Mouse (Mus musculus): ENCODE measurements around the gene Ucp2. TPM values are rescaled to one million over a fixed set of nuclear protein-coding genes. Genes with fewer than 3 reads are reported as not detected.

The Ucp2 gene
- total and polyA plus RNA-seq, 3 experiments, result 142 to 838 (median 688) TPM

DNA sequence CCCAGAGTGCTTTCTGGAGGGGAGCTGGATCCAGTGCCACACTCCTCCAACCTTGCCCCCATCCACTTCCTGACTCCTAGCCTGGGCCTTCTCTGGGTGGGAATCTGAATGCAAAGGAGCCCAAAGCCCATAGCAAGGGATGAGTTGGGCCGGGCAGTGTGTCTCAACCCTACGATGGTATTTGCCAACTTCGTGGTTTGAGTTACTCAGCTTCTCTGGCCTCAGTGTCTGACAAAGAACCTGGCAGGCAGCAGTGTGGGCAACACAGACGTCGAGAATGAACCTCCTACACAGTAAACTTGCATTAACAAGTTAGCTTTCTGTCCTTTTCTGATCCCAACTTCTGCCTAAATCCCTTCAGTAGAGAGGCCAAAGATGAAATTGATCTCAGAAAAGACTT is 8.6 kb upstream of the Ucp2 start:
- H3K4me1 ChIP-seq (ENCODE audit: insufficient read depth, low read depth, low read length), result peaks cover 33% of the 10 kb centered on the region
- ATAC-seq (ENCODE audit: extremely low read depth, insufficient number of reproducible peaks, low FRiP score, poor library complexity, severe bottlenecking) (no peak), DNase-seq (ENCODE audit: low spot score) (no peak)
- TF ChIP-seq POLR2AphosphoS5 (IDR thresholded peaks at IDR 0.05; ENCODE audit: insufficient replicate concordance, low read depth, low read length) (no peak), CTCF (IDR thresholded peaks at IDR 0.05; ENCODE audit: low read depth, low read length) (no peak), TAL1 (conservative IDR thresholded peaks at IDR 0.05; ENCODE audit: low read depth, low read length) (no peak)
- H3K36me3 ChIP-seq (replicated peaks), result peaks cover under 1% of the 10 kb centered on the region
- H3K27me3 ChIP-seq (ENCODE audit: insufficient read depth, low read length), result peaks cover 1% of the 10 kb centered on the region
- no peaks in the 10 kb centered on the region for H3K9me3 ChIP-seq (replicated peaks)
- H3K4me3 ChIP-seq (ENCODE audit: low read depth, low read length), result no peak overlapping the region

DNA sequence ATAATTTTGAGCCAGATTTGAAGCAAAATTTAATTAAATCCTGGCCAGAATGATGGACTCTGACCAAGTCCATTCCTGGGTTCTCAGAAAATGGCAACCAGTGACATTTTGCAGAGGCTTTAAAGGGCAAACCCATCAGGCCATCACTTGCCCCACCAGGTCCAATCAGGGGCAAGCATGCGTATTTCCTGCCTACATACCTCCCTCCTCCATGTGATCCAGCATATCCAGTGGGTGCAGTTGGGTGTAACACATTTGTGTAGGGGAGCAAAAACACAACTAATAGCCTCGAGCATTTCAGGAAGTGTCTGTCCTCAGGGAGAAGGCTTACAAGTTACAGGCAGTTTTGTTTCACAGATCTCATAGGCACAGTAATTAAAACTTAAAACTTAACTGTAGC is 5.8 kb upstream of the Ucp2 start:
- H3K27me3 ChIP-seq (ENCODE audit: insufficient read depth, low read length), result no peaks in the 10 kb centered on the region; the same call in 1 of the 2 replicates
- no peak overlapping the region for H3K4me3 ChIP-seq (ENCODE audit: low read depth, low read length)
- DNase-seq (ENCODE audit: low spot score) (no peak), ATAC-seq (ENCODE audit: extremely low read depth, insufficient number of reproducible peaks, low FRiP score, poor library complexity, severe bottlenecking) (no peak)
- no peak for TF ChIP-seq CTCF (IDR thresholded peaks at IDR 0.05; ENCODE audit: low read depth, low read length)
- TF ChIP-seq GATA1 (IDR thresholded peaks at IDR 0.05; ENCODE audit: borderline replicate concordance, low read length), result no peak
- no peak for TF ChIP-seq TAL1 (conservative IDR thresholded peaks at IDR 0.05; ENCODE audit: low read depth, low read length)
- TF ChIP-seq POLR2AphosphoS5 (IDR thresholded peaks at IDR 0.05; ENCODE audit: insufficient replicate concordance, low read depth, low read length), result no peak
- no peak for TF ChIP-seq GATA2 (IDR thresholded peaks at IDR 0.05; ENCODE audit: borderline replicate concordance, low read depth, low read length)
- peaks cover 30% of the 10 kb centered on the region for H3K4me1 ChIP-seq (ENCODE audit: insufficient read depth, low read depth, low read length)
- H3K9me3 ChIP-seq (replicated peaks), result no peaks in the 10 kb centered on the region
- H3K36me3 ChIP-seq (replicated peaks), result peaks cover 2% of the 10 kb centered on the region

DNA sequence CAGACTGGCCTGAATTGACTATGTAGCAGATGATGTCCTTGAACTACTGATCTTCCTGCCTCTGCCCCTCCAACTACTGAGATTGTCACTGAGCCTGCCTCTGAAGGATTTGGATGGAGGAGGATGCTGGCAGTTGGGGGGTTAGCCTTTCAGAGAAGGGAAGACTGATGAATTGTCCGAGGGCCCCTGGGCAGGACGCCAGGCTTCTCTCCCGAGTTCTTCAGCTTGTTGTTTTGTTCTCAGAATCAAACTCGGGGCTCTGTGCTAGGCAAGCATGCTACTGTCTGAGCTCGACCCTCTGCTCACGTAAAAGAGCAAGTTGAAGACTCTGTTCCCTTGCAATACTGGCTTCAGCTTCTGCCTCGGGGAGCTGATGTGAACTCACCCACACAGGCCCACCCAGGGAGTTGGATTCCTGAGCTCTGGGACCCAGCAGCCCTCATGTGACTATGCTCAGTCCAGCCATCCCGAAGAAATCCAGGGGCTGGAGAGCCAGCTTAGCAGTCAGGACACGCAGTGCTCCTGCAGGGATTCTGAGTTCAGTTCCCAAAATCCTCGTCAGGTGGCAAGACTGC is 4.6 kb upstream of the Ucp2 start:
- H3K27me3 ChIP-seq (ENCODE audit: insufficient read depth, low read length), result no peaks in the 10 kb centered on the region; the same call in 1 of the 2 replicates
- H3K4me1 ChIP-seq (ENCODE audit: insufficient read depth, low read depth, low read length), result peaks cover 33% of the 10 kb centered on the region

DNA sequence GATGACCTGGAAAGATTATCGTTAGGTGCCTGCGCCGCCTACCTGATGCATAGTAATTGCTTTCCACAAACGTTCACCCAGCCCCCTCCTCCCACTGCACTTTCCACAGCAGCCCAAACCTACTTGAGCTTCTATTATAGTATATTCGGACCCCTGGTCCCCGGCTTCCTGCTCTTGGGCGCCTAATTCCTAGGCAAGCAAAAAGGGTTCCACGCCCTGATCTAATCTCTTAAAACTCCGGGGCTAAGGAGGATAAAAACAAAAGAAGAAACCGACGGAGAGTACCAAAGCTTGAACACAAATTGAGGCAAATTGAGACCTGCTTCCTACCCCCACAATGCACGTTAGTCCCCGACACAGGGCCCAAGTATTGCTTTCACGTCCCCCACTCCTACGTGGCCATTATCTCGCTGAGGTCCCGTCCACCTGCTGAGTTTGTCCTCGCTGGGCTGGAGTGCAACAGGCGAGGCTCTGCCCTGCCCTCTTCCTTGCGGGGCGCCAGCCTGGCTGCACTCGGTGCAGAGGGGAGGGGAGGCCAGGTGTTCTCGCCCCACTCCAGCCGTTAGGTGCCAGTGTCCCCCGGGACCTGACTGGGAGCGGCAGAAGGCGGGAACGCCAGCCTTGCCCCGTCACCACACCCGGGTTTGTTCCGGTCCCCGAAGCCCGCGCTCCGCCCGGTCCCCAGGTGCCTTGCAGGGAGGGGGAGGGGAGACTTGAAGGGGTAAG is 583 bp upstream of the Ucp2 start:
- no peaks in the 10 kb centered on the region for H3K9me3 ChIP-seq (replicated peaks)
- H3K4me1 ChIP-seq (ENCODE audit: insufficient read depth, low read depth, low read length), result peaks cover 50% of the 10 kb centered on the region
- DNase-seq (ENCODE audit: low spot score), result peak; percentile 75
- no peaks in the 10 kb centered on the region for H3K27me3 ChIP-seq (ENCODE audit: insufficient read depth, low read length)
- TF ChIP-seq GATA1 (IDR thresholded peaks at IDR 0.05; ENCODE audit: borderline replicate concordance, low read length), result no peak
- TF ChIP-seq CTCF (IDR thresholded peaks at IDR 0.05; ENCODE audit: low read depth, low read length), result no peak
- H3K4me3 ChIP-seq (ENCODE audit: low read depth, low read length), result peak overlapping the region; percentile 91
- peaks cover 38% of the 10 kb centered on the region for H3K36me3 ChIP-seq (replicated peaks)
- 0 out of 2 replicates have a peak, but pooled peaks have one; percentile 2 for ATAC-seq (ENCODE audit: extremely low read depth, insufficient number of reproducible peaks, low FRiP score, poor library complexity, severe bottlenecking)

More for the DNA sequence above, 4.6 kb upstream of the Ucp2 start:
- DNase-seq (ENCODE audit: low spot score) (no peak), ATAC-seq (ENCODE audit: extremely low read depth, insufficient number of reproducible peaks, low FRiP score, poor library complexity, severe bottlenecking) (no peak)
- Histone ChIP-seq H3K4me3 (ENCODE audit: low read depth, low read length) (no peak overlapping the region), H3K36me3 (replicated peaks) (peaks cover 2% of the 10 kb centered on the region), H3K9me3 (replicated peaks) (no peaks in the 10 kb centered on the region)
- TF ChIP-seq GATA2 (IDR thresholded peaks at IDR 0.05; ENCODE audit: borderline replicate concordance, low read depth, low read length) (no peak), CTCF (IDR thresholded peaks at IDR 0.05; ENCODE audit: low read depth, low read length) (no peak), GATA1 (IDR thresholded peaks at IDR 0.05; ENCODE audit: borderline replicate concordance, low read length) (no peak), TAL1 (conservative IDR thresholded peaks at IDR 0.05; ENCODE audit: low read depth, low read length) (no peak), POLR2AphosphoS5 (IDR thresholded peaks at IDR 0.05; ENCODE audit: insufficient replicate concordance, low read depth, low read length) (no peak)

DNA sequence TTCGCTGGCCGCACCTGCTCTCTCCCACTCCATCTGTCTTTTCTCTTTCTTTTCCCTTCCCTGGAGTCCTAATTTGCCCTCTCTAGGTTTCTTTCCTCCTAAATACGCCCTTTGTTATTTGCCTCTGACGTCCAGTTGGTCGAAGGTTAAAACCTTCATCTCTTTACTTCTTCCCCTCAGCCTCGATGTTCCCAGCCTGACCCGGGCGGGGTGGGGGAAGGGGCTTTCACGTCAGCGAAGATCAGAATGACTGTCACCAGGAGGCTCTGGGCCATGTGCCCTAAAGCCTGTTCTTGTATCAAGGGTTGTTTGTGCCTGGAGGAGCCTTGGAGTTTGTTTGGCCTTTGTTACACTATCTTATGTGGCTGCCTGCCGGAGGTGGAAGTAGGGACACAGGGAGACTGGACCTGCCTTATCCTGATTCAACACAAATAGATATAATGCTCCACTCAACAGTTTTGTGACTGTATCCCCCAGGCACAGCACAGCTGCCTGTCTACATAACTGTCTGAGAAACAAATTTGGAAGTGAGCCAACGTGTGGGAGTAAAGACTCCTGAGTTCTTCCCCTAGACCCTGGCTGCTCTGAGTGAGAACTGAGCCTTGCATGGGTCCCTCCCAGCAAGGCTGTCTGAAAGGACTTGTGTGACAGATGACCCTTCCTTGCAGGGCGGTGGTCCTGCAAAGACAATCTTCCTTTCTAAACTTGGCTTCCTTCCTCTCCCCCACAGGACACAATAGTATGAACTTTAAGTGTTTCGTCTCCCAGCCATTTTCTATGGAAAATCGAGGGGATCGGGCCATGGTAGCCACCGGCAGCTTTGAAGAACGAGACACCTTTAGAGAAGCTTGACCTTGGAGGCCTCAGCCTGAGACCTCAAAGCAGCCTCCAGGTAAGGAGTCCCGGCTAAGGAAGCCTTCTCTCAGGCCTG is 612 bp downstream of the Ucp2 start:
- Histone ChIP-seq H3K4me3 (ENCODE audit: low read depth, low read length) (peak overlapping the region; percentile 91), H3K27me3 (ENCODE audit: insufficient read depth, low read length) (no peaks in the 10 kb centered on the region), H3K9me3 (replicated peaks) (no peaks in the 10 kb centered on the region), H3K4me1 (ENCODE audit: insufficient read depth, low read depth, low read length) (peaks cover 57% of the 10 kb centered on the region), H3K36me3 (replicated peaks) (peaks cover 50% of the 10 kb centered on the region)
- ATAC-seq (ENCODE audit: extremely low read depth, insufficient number of reproducible peaks, low FRiP score, poor library complexity, severe bottlenecking) (peak; percentile 5; the same call in 1 of the 2 replicates), DNase-seq (ENCODE audit: low spot score) (no peak)
- TF ChIP-seq TAL1 (conservative IDR thresholded peaks at IDR 0.05; ENCODE audit: low read depth, low read length) (no peak), CTCF (IDR thresholded peaks at IDR 0.05; ENCODE audit: low read depth, low read length) (no peak), GATA1 (IDR thresholded peaks at IDR 0.05; ENCODE audit: borderline replicate concordance, low read length) (no peak), POLR2AphosphoS5 (IDR thresholded peaks at IDR 0.05; ENCODE audit: insufficient replicate concordance, low read depth, low read length) (no peak), GATA2 (IDR thresholded peaks at IDR 0.05; ENCODE audit: borderline replicate concordance, low read depth, low read length) (no peak)

DNA sequence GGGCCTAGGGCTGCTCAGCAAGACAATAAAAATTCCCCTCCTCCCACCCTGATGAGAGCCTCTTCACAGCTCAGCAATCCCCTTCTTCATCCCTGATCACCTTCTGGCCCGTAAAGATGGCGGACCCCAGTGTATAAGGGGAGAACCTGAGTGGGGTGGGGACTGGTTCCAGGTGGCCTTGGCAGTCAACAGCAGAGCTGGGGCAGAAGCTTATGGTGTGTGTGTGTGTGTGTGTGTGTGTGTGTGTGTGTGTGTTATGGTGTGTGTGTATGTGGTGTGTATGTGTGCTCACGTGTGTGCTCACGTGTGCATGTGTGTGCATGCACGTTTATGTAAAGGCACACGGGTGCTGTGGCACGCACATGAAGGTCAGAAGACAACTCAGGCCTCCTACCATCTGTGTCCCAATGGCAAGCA is 1.3 kb downstream of the Ucp2 start:
- ATAC-seq (ENCODE audit: extremely low read depth, insufficient number of reproducible peaks, low FRiP score, poor library complexity, severe bottlenecking), result no peak
- peaks cover 57% of the 10 kb centered on the region for H3K36me3 ChIP-seq (replicated peaks)

More for the DNA sequence above, 1.3 kb downstream of the Ucp2 start:
- no peaks in the 10 kb centered on the region for H3K9me3 ChIP-seq (replicated peaks)
- DNase-seq (ENCODE audit: low spot score), result no peak
- H3K4me1 ChIP-seq (ENCODE audit: insufficient read depth, low read depth, low read length), result peaks cover 62% of the 10 kb centered on the region
- H3K27me3 ChIP-seq (ENCODE audit: insufficient read depth, low read length), result no peaks in the 10 kb centered on the region
- peak overlapping the region; percentile 91 for H3K4me3 ChIP-seq (ENCODE audit: low read depth, low read length)
- TF ChIP-seq POLR2AphosphoS5 (IDR thresholded peaks at IDR 0.05; ENCODE audit: insufficient replicate concordance, low read depth, low read length), result peak; percentile 90; the same call in 1 of the 2 replicates
- TF ChIP-seq GATA1 (IDR thresholded peaks at IDR 0.05; ENCODE audit: borderline replicate concordance, low read length), result no peak
